In genomic region chr16:29826927-29827326, GRCm38 (mm10) we compare ENCODE assay signal across 29 mouse cellular contexts.
DNase-seq lines count a peak whose midpoint lies in the region; ATAC-seq and TF ChIP-seq lines count a peak whose summit lies in the region.
"Had no signal": no experiment of that assay in that cellular context is flagged by ENCODE, and none has a peak within 500 bp of the region (broad histone marks: within the 10 kb centered on the region; RNA-seq: fewer than 3 reads in every experiment).

No protein-coding gene starts in this region.

- POLR2A ChIA-PET in Patski (lab: Charles Lee) = interaction anchor here (1.0 kb wide), 1 partner anchor 25 kb away, joined by 3 read pairs; no protein-coding TSS in a partner anchor

- H3K36me3 ChIP-seq in kidney, embryonic 15.5 days = no peaks in the 10 kb centered on the region
- H3K36me3 ChIP-seq: forebrain, embryonic 12.5 days; heart, embryonic 13.5 days; hindbrain, embryonic 15.5 days; limb, embryonic 10.5 days; limb, embryonic 15.5 days; liver, embryonic 13.5 days; neural tube, embryonic 15.5 days had no signal

- in situ Hi-C loops in Patski (cut with MboI; ENCODE audit: low pct_unique_long_range_greater_than_20kb) = no loop called here

- H3K4me2 ChIP-seq in kidney, embryonic 15.5 days = no peak overlapping the region
- H3K4me2 ChIP-seq: forebrain, embryonic 12.5 days; heart, embryonic 13.5 days; hindbrain, embryonic 15.5 days; limb, embryonic 15.5 days; liver, embryonic 13.5 days; neural tube, embryonic 15.5 days had no signal

- 49% methylated on average over 5 of the region's 5 CpGs for WGBS in kidney, embryonic 15.5 days

- peaks cover 7% of the 10 kb centered on the region; the same call in 1 of the 2 replicates for H3K27me3 ChIP-seq in kidney, embryonic 15.5 days
- H3K27me3 ChIP-seq in Patski = no peaks in the 10 kb centered on the region
- H3K27me3 ChIP-seq: CH12.LX; forebrain, embryonic 12.5 days; heart, embryonic 13.5 days; hindbrain, embryonic 15.5 days; limb, embryonic 15.5 days; liver, embryonic 13.5 days; neural tube, embryonic 15.5 days had no signal

- ATAC-seq in cerebellum, adult (ENCODE audit: insufficient number of reproducible peaks, low FRiP score, low TSS enrichment) = 0 out of 2 replicates have a peak, but pooled peaks have one; percentile 54
- peak; percentile 91 for ATAC-seq in kidney, embryonic 15.5 days (replicated peaks; ENCODE audit: low FRiP score)
- peak; percentile 54 for ATAC-seq in Patski
- no peak for ATAC-seq in erythroblast, adult 5-6 weeks (replicated peaks; ENCODE audit: low FRiP score, poor library complexity, severe bottlenecking)
- ATAC-seq: forebrain, postnatal 0 days; lung, postnatal 0 days had no signal

- no peak for DNase-seq in cerebellum, postnatal 4 days (ENCODE audit: low spot score in 2 of 2)
- no peak for DNase-seq in kidney, adult 18-20 months
- no peak for DNase-seq in Patski (ENCODE audit: low read depth, low spot score)
- peak; percentile 45 to 54 for DNase-seq in cerebellum, postnatal 10 days
- no peak for DNase-seq in embryo, embryonic 11 days
- DNase-seq: adrenal gland, adult 8-10 months; forebrain, postnatal 0 days; heart, adult 2 months; heart, postnatal 10 days; kidney, adult 2 months; layer of hippocampus, postnatal 36 days; liver, embryonic 13.5 days; lung, adult 18-20 months; lung, postnatal 4 days; midbrain, embryonic 14.5 days; right cerebral cortex, postnatal 4 days; thymus, adult 2 months; thymus, postnatal 36 days had no signal

- H3K4me3 ChIP-seq in kidney, embryonic 15.5 days (replicated peaks) = no peak overlapping the region
- H3K4me3 ChIP-seq: forebrain, embryonic 12.5 days; heart, adult 2 months; heart, embryonic 13.5 days; hindbrain, embryonic 15.5 days; limb, embryonic 10.5 days; limb, embryonic 15.5 days; liver, embryonic 13.5 days; neural tube, embryonic 15.5 days had no signal

- CTCF ChIA-PET in Patski (lab: Charles Lee) = no interaction called here

- no peak overlapping the region for H3K9ac ChIP-seq in kidney, embryonic 15.5 days
- H3K9ac ChIP-seq: forebrain, embryonic 12.5 days; forebrain, postnatal 0 days; heart, embryonic 13.5 days; hindbrain, embryonic 15.5 days; limb, embryonic 15.5 days; liver, embryonic 13.5 days; neural tube, embryonic 15.5 days had no signal

- H3K9me3 ChIP-seq in kidney, embryonic 15.5 days (replicated peaks) = 0 out of 2 replicates have a peak, but pooled peaks cover 2% of the 10 kb centered on the region
- H3K9me3 ChIP-seq: heart, embryonic 13.5 days; hindbrain, embryonic 15.5 days; limb, embryonic 10.5 days; limb, embryonic 15.5 days had no signal

- no peak overlapping the region for H3K27ac ChIP-seq in kidney, embryonic 15.5 days
- H3K27ac ChIP-seq: forebrain, embryonic 12.5 days; heart, adult 2 months; heart, embryonic 13.5 days; hindbrain, embryonic 15.5 days; limb, embryonic 10.5 days; limb, embryonic 15.5 days; liver, embryonic 13.5 days; neural tube, embryonic 15.5 days had no signal

- peaks cover 13% of the 10 kb centered on the region for H3K4me1 ChIP-seq in kidney, embryonic 15.5 days
- H3K4me1 ChIP-seq: hindbrain, embryonic 15.5 days; liver, embryonic 13.5 days; neural tube, embryonic 15.5 days had no signal

- no peak for TF ChIP-seq CTCF in Patski (IDR thresholded peaks at IDR 0.05)

Comparison
In these comparisons a context has a peak if more than half of its experiments do, and no peak if none do; other contexts are left out.
1. DNase-seq: peak in cerebellum, postnatal 10 days (2 of 2); none in cerebellum, postnatal 4 days (0 of 2), kidney, adult 18-20 months (single experiment), Patski (single experiment) and embryo, embryonic 11 days (single experiment).